Mouse (Mus musculus): Measurements from ENCODE around the gene Peak1. TPM values are rescaled to one million over a fixed set of nuclear protein-coding genes. Genes with fewer than 3 reads are reported as not detected.

The Peak1 gene
- polyA plus RNA-seq, 1 experiment from 2014 or later: 8.1 TPM

DNA sequence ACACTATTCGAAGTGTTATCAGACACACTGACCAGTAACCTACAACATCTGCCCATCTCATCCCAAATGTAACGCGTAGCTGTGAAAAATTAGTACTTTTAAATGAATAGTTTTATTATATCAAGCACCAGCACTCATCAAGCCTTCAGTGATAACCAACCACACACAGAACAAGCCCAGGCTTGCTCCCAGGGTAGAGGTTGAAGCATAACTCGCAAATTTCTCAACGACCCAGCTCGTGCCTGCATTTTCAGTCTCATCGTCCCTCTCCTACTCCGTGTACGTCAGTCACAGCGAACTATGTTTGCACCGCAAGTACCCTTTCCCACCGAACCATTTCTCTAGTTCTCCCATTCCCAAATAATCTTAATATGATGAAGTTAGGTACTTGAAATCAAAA is 83.5 kb downstream of the Peak1 start:
- ATAC-seq (ENCODE audit: low FRiP score): no peak
- no peak overlapping the region for H3K9ac ChIP-seq
- 94% methylated on average over 12 of the region's 12 CpGs for WGBS
- H3K27me3 ChIP-seq: no peaks in the 10 kb centered on the region
- H3K9me3 ChIP-seq (replicated peaks): no peaks in the 10 kb centered on the region
- no peaks in the 10 kb centered on the region for H3K36me3 ChIP-seq
- H3K27ac ChIP-seq: no peak overlapping the region
- H3K4me3 ChIP-seq: no peak overlapping the region
- H3K4me1 ChIP-seq: no peaks in the 10 kb centered on the region
- no peak overlapping the region for H3K4me2 ChIP-seq (replicated peaks)

DNA sequence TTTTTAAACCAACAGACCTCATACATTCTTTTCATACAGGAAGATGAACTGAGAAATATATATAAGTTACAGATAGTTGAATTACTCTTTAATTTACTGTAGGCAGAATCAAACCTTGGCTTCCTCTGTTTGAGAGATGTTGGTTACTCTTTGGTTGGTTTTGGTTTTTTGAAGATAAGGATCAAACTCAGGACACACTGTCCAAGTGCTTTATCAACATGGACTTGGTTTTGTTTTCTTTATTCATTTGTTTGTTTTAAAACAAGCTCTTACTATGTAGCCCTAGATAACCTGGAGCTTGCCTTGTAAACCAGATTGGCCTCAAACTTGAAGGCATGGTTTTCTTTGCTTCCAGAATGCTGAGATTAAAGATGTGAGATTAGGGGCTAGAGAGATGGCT is 85.1 kb downstream of the Peak1 start:
- Histone ChIP-seq H3K27ac (no peak overlapping the region), H3K27me3 (no peaks in the 10 kb centered on the region), H3K4me3 (no peak overlapping the region), H3K9ac (no peak overlapping the region), H3K4me1 (no peaks in the 10 kb centered on the region), H3K9me3 (replicated peaks) (no peaks in the 10 kb centered on the region), H3K36me3 (no peaks in the 10 kb centered on the region), H3K4me2 (replicated peaks) (no peak overlapping the region)
- ATAC-seq (ENCODE audit: low FRiP score): no peak

DNA sequence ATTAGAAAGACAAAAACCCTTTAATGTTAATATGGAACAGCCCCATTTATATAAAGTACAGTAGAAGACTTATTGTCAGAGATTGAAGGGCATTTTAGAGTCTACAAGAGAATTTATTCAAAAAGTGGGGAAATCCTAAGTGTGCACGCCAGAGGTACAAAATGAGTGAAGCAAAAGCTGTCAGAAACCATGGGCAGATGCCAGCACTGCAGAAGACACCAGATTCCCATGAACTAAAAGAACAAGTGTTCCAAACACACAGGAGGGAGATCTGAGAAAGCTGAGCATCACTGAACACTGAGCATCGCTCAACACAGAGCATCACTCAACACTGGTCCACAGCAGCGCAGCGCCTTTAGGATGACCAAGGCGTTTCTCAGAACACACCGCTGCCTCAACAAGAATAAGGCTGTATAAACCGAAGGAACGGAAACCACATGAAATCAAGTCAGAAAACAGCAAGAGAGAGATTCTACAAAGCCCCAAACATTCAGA is 91.3 kb downstream of the Peak1 start:
- no peak overlapping the region for H3K9ac ChIP-seq
- H3K4me2 ChIP-seq (replicated peaks): no peak overlapping the region
- no peaks in the 10 kb centered on the region for H3K9me3 ChIP-seq (replicated peaks)
- H3K4me1 ChIP-seq: no peaks in the 10 kb centered on the region
- no peak overlapping the region for H3K4me3 ChIP-seq
- no peaks in the 10 kb centered on the region for H3K36me3 ChIP-seq
- ATAC-seq (ENCODE audit: low FRiP score): no peak
- H3K27ac ChIP-seq: no peak overlapping the region
- WGBS: 81% methylated on average over 8 of the region's 8 CpGs
- H3K27me3 ChIP-seq: no peaks in the 10 kb centered on the region

DNA sequence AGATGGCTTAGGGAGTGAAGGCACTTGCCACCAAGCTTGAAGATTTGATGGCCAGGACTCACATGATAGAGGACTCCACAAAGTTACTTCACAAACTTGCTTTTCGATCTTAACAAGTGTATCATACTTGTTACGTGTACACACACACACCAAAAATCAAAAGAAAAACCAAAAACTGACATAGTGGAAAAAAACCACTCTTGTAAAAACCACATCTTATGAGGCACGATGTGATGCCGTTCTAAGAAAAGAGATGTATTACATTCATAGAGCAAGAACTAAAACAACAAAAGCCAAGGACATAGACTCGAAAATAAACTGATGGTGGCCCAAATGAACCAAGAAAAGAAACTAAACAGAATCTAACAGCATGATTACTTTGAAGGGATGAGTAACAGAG is 92.1 kb downstream of the Peak1 start:
- H3K36me3 ChIP-seq: no peaks in the 10 kb centered on the region
- no peaks in the 10 kb centered on the region for H3K9me3 ChIP-seq (replicated peaks)
- WGBS: 90% methylated on average over 5 of the region's 5 CpGs
- no peak overlapping the region for H3K9ac ChIP-seq
- no peak for ATAC-seq (ENCODE audit: low FRiP score)
- no peaks in the 10 kb centered on the region for H3K4me1 ChIP-seq
- no peak overlapping the region for H3K27ac ChIP-seq
- H3K4me3 ChIP-seq: no peak overlapping the region
- H3K27me3 ChIP-seq: no peaks in the 10 kb centered on the region
- H3K4me2 ChIP-seq (replicated peaks): no peak overlapping the region

DNA sequence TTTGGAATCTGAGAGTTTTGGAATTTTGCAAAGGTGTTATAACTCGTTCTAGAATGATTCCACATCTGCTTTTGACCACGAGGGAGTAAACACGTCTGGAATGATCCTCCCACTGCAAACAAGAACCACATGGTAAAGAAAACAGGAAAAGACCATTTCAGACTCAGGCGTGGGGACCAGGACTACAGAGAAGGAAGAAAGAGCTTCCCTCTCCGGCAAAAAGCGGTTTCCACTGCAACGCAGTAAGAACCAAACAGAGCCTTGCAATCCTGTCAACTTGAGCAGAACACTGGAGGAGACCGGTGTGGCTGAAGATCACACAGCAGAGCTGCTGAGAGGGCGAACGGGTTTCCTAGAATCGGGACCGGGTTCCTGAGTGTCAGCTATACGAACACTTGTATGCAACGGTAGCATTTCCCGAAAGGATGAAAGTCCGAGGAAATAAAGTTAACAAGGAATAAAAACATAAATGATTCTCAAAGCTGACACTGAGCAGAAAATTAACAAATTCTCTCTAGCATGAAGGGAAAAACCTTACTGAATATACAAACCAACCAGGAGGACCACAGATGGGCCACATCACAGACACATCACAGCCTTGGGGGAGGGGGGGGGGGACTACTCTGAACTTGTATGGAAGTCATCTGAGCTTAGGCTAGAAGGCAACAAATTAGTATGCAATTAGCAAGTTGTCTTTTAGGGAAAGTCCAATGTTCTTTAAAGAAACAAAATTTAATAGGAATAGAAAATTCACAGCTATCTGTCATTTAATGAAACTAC is 93.1 kb downstream of the Peak1 start:
- H3K27ac ChIP-seq: no peak overlapping the region
- no peak for ATAC-seq (ENCODE audit: low FRiP score)
- H3K9ac ChIP-seq: no peak overlapping the region
- no peaks in the 10 kb centered on the region for H3K4me1 ChIP-seq
- H3K4me3 ChIP-seq: no peak overlapping the region
- H3K36me3 ChIP-seq: no peaks in the 10 kb centered on the region
- WGBS: 75% methylated on average over 16 of the region's 16 CpGs
- H3K9me3 ChIP-seq (replicated peaks): no peaks in the 10 kb centered on the region
- H3K4me2 ChIP-seq (replicated peaks): no peak overlapping the region
- H3K27me3 ChIP-seq: no peaks in the 10 kb centered on the region

DNA sequence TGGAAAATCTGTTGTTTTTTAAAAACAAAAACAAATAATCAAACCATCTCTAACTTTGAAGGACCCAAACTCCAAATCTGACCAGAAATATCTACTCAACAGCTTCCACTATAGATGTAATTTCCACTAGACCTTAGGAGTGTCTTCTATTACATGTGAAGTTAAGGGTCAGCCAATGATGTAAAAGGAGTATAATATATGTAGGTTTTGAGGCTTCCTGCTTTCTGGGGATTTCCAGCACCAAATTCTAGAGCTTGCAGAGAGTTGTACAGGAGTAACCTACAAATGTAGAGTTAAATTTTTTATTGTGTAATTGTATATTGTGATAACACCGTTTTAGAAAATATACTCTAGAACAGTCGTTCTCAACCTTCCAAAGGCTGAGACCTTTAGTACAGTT is 96.6 kb downstream of the Peak1 start:
- Histone ChIP-seq H3K9ac (no peak overlapping the region), H3K9me3 (replicated peaks) (peaks cover 4% of the 10 kb centered on the region), H3K36me3 (no peaks in the 10 kb centered on the region), H3K27me3 (no peaks in the 10 kb centered on the region), H3K27ac (no peak overlapping the region), H3K4me3 (no peak overlapping the region), H3K4me2 (replicated peaks) (no peak overlapping the region), H3K4me1 (no peaks in the 10 kb centered on the region)
- ATAC-seq (ENCODE audit: low FRiP score): no peak
- 95% methylated on average over 2 of the region's 2 CpGs for WGBS

DNA sequence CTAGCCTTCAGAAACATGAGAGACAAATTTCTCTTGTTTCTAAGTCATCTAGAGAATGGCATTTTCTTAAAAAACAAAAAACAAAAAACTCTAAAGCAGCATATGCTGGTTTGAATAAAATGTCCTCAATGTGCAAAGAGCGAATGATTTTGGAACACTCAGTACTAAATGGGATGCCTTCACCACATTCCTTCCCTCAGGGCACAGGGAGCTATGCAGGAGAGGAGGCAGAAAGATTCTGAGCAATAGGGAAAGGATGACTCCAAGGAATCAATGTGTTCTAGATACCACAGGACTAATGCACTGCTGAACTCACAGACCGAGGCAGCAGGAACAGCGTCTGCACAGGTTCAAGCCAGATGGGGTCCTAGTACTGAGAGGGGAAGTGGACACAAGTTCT is 103.5 kb downstream of the Peak1 start:
- Histone ChIP-seq H3K9me3 (replicated peaks) (peaks cover 4% of the 10 kb centered on the region), H3K4me1 (peaks cover 4% of the 10 kb centered on the region; the same call in 1 of the 2 replicates), H3K4me2 (replicated peaks) (no peak overlapping the region), H3K4me3 (no peak overlapping the region), H3K27ac (no peak overlapping the region), H3K36me3 (no peaks in the 10 kb centered on the region), H3K27me3 (no peaks in the 10 kb centered on the region), H3K9ac (no peak overlapping the region)
- no peak for ATAC-seq (ENCODE audit: low FRiP score)
- WGBS: 88% methylated on average over 3 of the region's 3 CpGs

DNA sequence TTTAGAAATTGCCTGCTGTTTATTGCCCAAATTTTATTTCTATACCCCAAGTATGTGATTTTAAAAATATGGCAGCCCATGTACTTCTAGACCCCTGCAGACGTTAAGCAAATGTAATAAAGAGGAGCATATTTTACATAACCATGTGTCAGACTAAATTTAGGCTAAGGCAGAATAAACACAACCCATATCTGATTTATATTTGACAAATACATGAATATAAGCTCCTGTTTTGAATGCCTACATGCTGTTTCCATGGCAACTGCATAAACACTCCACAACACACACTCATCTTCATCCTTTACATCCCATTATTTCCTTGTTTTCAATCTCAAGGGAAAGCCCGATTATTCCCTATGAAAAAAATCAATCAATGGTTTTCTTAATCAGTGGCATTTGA is 108.8 kb downstream of the Peak1 start:
- Histone ChIP-seq H3K9me3 (replicated peaks) (no peaks in the 10 kb centered on the region), H3K36me3 (no peaks in the 10 kb centered on the region), H3K27ac (no peak overlapping the region), H3K4me3 (no peak overlapping the region), H3K9ac (no peak overlapping the region), H3K4me1 (peaks cover 4% of the 10 kb centered on the region; the same call in 1 of the 2 replicates), H3K4me2 (replicated peaks) (no peak overlapping the region), H3K27me3 (no peaks in the 10 kb centered on the region)
- 66% methylated on average over 2 of the region's 2 CpGs for WGBS
- no peak for ATAC-seq (ENCODE audit: low FRiP score)

DNA sequence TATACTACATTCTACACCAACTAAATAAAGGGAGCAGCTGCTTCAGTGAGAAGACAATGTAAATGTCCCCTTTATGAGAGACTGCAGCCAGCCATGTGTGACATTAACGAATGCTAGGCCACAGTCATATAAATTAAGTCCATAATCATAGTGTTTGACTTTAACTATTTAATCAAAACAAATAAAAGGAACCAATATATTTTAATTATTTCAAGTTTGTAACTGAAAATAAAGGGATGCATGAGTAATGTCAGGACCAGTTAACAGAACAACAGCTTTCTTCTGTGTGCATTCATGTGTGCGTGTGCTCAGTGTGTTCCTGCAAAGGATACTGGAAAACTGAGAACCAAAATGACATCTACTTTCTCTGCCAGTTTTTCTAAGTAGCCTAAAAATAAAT is 113.3 kb downstream of the Peak1 start:
- no peaks in the 10 kb centered on the region for H3K27me3 ChIP-seq

DNA sequence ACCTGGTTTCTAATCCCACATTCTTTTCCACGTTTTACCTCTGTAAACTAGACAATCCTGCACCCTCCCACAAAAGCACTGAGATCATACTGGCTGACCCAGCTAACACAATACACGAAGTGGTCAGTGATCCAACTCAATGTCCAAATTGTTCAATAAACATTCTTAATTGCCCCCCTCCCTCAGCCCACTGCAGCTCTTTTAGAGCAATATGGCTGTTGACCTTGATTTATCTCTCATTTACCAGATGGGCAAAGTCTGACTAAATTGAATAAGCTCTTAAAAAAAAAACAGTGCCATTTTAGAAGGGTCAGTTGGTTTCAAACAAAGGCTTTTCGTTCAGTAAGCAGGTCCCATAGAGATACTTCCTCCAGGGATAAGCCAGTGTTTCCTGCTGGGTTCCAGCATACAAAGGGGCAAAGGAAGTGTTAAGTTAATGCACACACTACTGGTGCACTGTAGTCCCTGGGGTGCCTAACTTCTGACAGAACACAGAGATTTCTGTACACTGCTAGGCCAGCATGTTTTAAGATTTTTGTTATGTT is 114.9 kb downstream of the Peak1 start:
- H3K4me2 ChIP-seq (replicated peaks): no peak overlapping the region
- no peaks in the 10 kb centered on the region for H3K36me3 ChIP-seq
- H3K27ac ChIP-seq: peak overlapping the region; percentile 48
- no peak overlapping the region for H3K9ac ChIP-seq
- peaks cover 9% of the 10 kb centered on the region for H3K4me1 ChIP-seq
- no peak overlapping the region for H3K4me3 ChIP-seq
- ATAC-seq (ENCODE audit: low FRiP score): no peak
- H3K27me3 ChIP-seq: no peaks in the 10 kb centered on the region
- no peaks in the 10 kb centered on the region for H3K9me3 ChIP-seq (replicated peaks)
- 16% methylated on average over 3 of the region's 3 CpGs for WGBS

More for the DNA sequence above, 113.3 kb downstream of the Peak1 start:
- 49% methylated on average over 2 of the region's 2 CpGs for WGBS
- Histone ChIP-seq H3K4me1 (peaks cover 11% of the 10 kb centered on the region), H3K9ac (no peak overlapping the region), H3K9me3 (replicated peaks) (no peaks in the 10 kb centered on the region), H3K27ac (no peak overlapping the region), H3K4me2 (replicated peaks) (no peak overlapping the region), H3K36me3 (no peaks in the 10 kb centered on the region), H3K4me3 (no peak overlapping the region)
- ATAC-seq (ENCODE audit: low FRiP score): no peak

DNA sequence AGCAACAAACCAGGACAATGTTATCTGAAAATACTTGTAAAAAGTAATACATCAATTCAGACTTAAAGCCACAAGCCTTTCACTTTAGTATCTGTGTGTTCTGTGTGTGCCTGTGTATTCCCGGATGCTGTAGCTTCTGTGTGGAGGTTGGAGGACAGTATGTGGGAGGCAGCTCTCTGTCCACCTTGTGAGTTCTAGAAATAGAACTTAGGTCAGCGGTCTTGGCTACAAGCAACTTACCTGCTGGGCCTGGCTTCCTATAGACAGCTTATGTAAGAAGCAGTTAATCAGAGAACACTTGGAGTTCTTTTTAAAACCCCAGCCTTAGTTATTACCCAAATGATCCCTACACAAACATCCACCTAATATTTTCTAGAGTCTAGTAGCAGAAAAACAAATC is 127.8 kb downstream of the Peak1 start:
- no peak overlapping the region for H3K9ac ChIP-seq
- H3K4me1 ChIP-seq: no peaks in the 10 kb centered on the region
- no peaks in the 10 kb centered on the region for H3K9me3 ChIP-seq (replicated peaks)
- no peak overlapping the region for H3K27ac ChIP-seq
- H3K27me3 ChIP-seq: no peaks in the 10 kb centered on the region
- H3K4me2 ChIP-seq (replicated peaks): no peak overlapping the region
- WGBS: 95% methylated on average over 2 of the region's 2 CpGs
- no peak for ATAC-seq (ENCODE audit: low FRiP score)
- H3K36me3 ChIP-seq: no peaks in the 10 kb centered on the region
- H3K4me3 ChIP-seq: no peak overlapping the region

DNA sequence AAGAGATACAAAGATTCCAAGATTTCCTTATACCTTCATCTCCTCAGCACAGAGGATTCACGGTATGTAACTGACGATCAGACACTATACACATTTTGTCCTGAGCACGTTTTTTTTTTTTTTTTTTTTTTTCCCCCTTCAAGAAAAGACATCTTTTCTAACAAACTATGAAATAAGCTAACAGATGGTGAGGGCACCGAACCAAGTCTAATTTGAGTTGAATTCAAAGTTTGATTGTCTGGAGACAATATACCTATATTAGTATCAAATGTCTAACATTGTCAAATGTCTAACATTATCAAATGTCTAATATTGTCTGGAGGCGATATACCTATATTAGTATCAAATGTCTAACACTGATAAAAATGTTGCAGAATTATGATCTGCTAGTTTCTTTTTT is 135.4 kb downstream of the Peak1 start:
- no peaks in the 10 kb centered on the region for H3K36me3 ChIP-seq
- no peak for ATAC-seq (ENCODE audit: low FRiP score)
- WGBS: 81% methylated on average over 5 of the region's 5 CpGs
- no peak overlapping the region for H3K27ac ChIP-seq
- no peak overlapping the region for H3K4me2 ChIP-seq (replicated peaks)
- no peaks in the 10 kb centered on the region for H3K27me3 ChIP-seq
- no peaks in the 10 kb centered on the region for H3K9me3 ChIP-seq (replicated peaks)
- H3K4me3 ChIP-seq: no peak overlapping the region
- no peaks in the 10 kb centered on the region for H3K4me1 ChIP-seq
- H3K9ac ChIP-seq: no peak overlapping the region

DNA sequence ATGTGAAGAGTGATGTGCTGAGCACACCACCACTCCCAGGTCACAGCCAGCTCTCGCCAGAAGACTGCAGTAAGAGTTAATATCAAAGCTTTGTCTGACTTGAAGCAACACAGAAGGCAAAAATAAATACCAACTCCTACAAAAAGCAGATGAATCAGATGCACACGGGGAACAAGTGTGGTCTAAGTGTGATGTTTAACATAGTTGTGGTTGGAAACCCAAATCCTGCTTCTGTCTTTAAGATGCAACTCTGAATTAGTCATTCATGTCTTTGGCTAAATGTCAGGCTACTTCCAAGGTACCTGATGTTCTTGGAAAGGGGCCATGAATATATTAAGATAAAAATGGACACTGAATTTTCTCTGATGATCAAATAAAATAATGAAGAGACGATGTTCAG is 144.3 kb downstream of the Peak1 start:
- no peaks in the 10 kb centered on the region for H3K36me3 ChIP-seq
- H3K9me3 ChIP-seq (replicated peaks): no peaks in the 10 kb centered on the region
- ATAC-seq (ENCODE audit: low FRiP score): no peak
- H3K27me3 ChIP-seq: no peaks in the 10 kb centered on the region
- H3K4me3 ChIP-seq: no peak overlapping the region
- H3K9ac ChIP-seq: no peak overlapping the region
- 0 out of 2 replicates have a peak, but pooled peaks cover 7% of the 10 kb centered on the region for H3K4me1 ChIP-seq
- H3K27ac ChIP-seq: no peak overlapping the region
- WGBS: 90% methylated on average over 3 of the region's 3 CpGs
- no peak overlapping the region for H3K4me2 ChIP-seq (replicated peaks)
